Mouse (Mus musculus): ENCODE measurements around the gene Alcam.

Gene Alcam

DNA sequence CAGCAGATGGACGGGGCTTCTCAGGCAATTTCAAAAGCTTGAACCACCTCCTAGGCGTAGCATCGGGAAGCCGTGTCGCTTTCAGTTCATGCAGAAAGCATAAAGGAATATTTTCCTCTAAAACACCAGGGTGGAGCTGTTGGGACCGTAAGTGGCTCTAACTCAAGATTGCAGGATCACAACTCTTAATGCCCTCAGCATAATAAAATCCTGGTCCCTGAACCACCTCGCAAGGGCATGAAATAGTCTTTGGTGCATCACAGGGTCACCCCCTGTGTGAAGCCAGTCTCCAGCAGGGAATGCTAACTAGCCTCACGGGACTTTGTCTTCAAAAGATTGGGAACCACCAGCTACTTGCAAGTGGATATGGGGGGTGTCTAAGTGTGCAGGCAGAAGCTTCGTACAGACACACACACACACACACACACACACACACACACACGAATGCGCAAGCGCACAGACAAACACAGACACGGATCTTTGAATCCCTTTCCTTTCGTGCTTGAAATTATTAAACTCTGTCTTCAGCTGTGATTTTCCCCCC, at the start of gene Alcam:
Gene Alcam (minus strand): TSS at position 104 of the 544 bp plus-strand sequence.
- in situ Hi-C loops (cut with MboI; ENCODE audit: low sequenced_read_pairs): no loop called here

DNA sequence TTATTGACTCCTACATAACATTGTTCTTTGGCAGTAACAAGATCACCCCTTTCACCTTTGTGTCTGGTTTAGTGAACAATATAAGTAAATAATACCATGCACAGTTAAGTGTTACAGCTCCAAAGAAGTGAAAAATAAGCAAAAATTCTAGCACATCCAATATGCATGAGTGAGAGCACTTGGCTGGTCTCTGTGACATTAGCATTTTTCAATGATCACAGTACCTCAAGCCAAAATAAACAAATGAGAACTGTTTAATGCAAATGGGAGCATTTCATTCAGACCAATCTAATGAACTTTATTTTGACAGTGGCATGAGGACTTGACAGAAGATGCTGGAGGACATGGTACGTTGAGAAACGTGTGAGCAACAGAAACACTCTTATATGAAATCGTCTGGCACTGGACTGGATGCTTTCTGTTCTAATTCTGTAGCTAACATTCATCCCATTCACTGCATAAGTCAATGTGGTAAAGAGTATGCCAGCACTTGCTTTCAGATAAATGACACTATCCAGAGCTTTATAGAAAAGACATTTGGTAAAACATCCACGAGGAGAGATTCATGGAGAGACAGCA, 45.0 kb upstream of the Alcam start:
- in situ Hi-C loops (cut with MboI; ENCODE audit: low sequenced_read_pairs): no loop called here

- in situ Hi-C loops (cut with MboI; ENCODE audit: low sequenced_read_pairs): no loop called here
Measured at GRCm38 (mm10) chr16:52490542-52490941, 36.7 kb upstream of the Alcam start.

DNA sequence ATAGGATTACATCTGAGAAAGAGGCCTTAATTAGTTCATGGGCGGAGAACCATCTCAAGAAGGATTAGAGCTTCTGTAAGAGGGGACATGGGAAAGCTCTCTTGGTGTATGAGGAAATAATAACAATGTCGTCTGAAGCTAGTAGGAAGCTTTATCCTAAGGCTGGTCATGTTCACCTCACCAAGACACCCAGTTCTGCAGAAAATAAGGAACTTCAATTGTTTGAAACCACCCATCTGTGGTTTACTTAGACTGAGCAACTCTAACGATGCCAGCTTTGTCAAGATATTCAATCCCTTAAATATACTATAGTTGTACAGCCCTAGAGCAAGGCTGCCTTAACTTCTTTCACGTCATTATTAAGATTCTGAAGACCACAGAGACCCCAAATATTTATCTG, 20.4 kb upstream of the Alcam start:
- in situ Hi-C loops (cut with MboI; ENCODE audit: low sequenced_read_pairs): no loop called here

GRCm38 (mm10) chr16:52473089-52473488, 19.2 kb upstream of the Alcam start:
- in situ Hi-C loops (cut with MboI; ENCODE audit: low sequenced_read_pairs): no loop called here

GRCm38 (mm10) chr16:52472635-52473034, 18.8 kb upstream of the Alcam start:
- in situ Hi-C loops (cut with MboI; ENCODE audit: low sequenced_read_pairs): no loop called here

DNA sequence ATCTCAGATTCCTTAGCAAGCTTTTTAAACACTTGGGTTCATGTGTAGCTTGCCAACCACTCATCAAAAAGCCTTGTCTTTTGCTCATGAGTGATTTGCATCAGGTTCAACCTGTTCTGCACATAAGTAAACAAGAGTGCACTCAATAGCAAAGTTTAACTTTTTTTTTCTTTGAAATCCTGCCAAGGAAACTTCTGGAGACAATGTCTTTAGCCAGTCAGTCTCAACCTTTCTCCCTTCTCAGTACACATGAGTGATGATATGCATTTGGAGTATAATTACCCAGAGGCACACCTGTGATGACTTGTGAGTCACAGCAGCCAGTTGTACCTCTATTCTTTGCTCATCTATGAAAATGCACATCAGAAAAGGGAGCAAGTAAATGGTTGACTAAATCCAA, 18.2 kb upstream of the Alcam start:
- in situ Hi-C loops (cut with MboI; ENCODE audit: low sequenced_read_pairs): no loop called here

DNA sequence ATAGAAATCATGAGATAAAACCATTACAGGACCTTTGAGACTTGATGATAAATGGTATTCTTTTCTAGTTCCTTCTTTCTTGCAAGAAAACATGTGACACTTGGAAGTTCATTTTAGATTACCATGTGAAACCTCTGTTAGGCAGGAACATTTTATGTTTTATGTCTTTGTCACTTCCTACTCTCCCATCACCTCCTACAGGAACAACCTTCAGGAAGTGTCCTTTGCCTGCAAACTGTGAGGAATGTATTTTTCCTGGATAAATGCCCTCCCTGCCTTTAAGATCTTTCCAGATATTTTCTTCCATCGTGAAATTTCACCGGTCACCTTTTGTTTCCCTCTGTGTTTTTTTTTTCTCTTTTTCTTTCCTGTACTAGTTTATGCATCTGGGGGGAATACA, 17.0 kb upstream of the Alcam start:
- in situ Hi-C loops (cut with MboI; ENCODE audit: low sequenced_read_pairs): no loop called here

GRCm38 (mm10) chr16:52470226-52470625, 16.4 kb upstream of the Alcam start:
- in situ Hi-C loops (cut with MboI; ENCODE audit: low sequenced_read_pairs): no loop called here

DNA sequence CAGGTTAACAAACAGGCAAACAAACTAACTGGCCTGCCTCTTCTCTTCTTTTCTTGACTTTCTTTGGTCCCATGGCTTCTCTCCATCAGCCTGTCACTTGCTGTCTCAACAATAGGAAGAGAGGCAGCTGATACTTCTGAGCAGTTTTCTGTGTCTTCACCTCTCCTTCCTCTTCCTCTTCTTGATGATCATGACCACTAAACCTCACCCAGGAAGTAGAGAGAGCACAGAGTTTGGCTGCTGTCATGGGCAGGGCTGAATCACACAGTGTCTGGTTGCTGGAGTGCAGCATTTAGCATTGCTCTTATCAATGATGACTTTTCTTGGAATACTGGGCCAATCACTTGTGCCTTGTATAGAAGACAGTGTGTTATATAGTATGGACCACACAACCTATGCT, 14.6 kb upstream of the Alcam start:
- in situ Hi-C loops (cut with MboI; ENCODE audit: low sequenced_read_pairs): no loop called here

GRCm38 (mm10) chr16:52466770-52467169, 12.9 kb upstream of the Alcam start:
- in situ Hi-C loops (cut with MboI; ENCODE audit: low sequenced_read_pairs): no loop called here

GRCm38 (mm10) chr16:52464597-52464996, 10.7 kb upstream of the Alcam start:
- in situ Hi-C loops (cut with MboI; ENCODE audit: low sequenced_read_pairs): no loop called here

DNA sequence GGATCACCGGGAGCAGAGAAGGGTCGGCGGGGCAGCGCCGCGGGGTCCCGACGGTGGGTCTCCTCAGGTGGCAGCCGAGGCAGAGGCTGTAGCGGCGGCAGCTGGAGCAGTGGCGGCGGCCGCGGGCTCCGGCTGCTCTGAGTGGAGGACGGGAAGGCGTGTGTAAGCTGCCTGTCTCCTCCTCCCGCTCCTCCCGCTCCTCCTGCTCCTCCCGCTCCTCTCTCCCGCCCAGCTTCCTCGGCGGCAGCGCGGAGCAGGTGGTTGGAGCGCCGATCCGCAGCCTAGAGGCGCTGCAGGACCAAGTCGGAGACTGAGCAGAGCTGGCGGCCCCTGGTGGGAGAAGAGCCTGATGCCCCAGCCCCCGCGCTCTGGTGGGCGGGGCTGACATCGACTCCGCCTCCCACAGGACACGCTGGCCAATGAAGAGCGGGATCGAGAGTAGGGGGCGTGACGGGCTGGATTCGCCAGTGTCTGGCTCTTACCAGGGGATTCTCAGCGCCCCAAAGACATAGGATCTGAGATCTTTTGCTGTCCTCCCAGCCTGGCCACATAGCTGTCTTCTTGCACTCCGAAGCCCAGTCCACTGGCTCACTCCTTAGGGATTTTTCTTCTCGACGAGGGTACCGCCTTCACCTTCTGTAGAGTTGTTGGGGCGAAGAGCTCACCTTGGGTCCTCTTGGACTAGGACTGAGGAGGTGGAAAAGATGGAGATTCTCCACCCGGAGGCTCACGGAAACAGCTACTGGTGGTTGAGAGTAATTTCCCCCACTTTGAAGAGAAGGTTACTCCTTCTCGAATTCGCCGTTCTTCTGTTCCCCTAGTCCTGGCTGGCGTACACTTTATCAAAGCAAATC, 785 bp downstream of the Alcam start:
- in situ Hi-C loops (cut with MboI; ENCODE audit: low sequenced_read_pairs): no loop called here

DNA sequence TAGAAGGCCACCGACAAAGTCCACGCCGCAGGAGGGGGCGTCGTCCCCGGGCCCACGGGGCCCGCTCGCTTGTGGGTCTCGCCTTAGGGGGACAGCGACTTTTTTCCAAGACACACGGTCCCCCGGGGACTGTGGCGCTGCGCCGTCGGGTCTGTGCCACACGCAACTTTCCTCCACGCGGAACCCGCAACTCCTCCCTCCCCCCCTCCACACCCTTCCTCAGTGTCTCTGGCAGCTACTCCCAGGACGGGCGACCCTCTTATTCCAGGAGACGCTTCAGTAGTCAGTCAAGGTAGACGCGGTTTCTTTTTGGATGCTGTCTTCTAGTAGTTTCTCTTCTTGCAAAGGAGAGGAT, 1.4 kb downstream of the Alcam start:
- in situ Hi-C loops (cut with MboI; ENCODE audit: low sequenced_read_pairs): no loop called here

DNA sequence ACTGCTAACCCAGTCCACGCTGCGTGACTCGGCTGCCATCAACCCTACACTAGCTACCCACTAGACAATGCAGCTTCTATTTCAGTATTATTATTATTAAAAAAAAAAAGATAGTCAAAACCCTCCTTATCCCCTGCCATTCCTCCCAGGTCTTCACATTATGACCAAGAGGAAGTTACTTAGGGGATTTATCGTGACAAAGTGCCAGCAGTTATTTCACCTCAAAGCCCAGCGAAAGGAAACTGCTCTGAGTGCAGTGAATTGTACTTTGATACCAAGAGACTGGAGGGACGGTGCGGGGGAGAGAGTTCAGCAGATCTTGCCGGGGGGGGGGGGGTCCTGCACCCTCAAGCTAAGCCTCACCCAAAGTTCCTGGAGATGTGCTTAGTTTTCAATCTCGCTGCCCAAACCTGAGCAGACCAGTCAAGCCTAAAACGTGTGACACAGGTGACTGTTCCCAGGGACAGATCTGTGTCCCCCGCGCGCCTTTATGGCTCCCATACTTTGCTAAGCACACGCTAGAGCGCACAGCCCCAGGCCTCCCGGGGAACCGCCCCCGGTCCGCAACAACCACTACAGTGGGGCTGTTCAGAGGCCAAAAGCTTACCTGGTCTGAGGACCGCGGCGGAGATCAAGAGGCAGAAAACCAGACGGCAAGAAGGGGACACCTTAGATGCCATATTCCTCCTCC, 1.9 kb downstream of the Alcam start:
- in situ Hi-C loops (cut with MboI; ENCODE audit: low sequenced_read_pairs): no loop called here

DNA sequence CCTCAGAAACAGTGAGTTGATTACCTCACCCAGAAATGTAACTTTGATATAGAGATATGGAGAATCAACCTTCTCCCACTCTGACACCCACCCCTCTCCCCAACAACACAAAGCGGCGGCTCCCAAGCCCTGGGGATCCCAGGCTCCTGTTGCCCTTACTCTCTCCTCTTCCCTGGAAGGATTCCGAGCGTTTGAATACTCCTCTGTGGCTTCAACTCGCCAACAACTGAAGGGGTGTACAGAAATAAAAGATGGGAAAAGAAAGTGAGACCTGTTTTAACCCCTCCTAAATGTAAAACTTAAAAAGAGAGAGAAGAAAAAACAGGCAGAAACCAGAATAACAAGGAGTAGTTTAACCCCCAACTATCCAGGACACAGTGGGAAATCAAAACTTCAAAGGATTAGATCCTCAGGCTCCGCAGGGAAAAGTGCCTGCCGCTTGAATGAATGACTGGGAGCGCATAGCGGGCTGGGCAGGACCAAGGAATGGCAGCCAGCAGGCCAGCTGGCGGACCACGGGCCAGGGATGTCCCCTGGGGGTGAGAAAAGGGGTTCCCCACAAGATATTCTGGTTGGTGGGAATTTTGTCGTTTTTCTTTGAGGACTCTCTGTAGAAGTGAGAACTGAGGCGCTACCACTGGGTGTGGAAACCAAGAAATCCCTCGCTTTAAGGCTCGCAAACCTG, 2.6 kb downstream of the Alcam start:
- in situ Hi-C loops (cut with MboI; ENCODE audit: low sequenced_read_pairs): no loop called here

- in situ Hi-C loops (cut with MboI; ENCODE audit: low sequenced_read_pairs): no loop called here
Measured at GRCm38 (mm10) chr16:52450245-52451100, 3.4 kb downstream of the Alcam start.

- in situ Hi-C loops (cut with MboI; ENCODE audit: low sequenced_read_pairs): loop anchor here (5.0 kb wide), 1 partner anchor 138 kb away; no protein-coding TSS in a partner anchor
Measured at GRCm38 (mm10) chr16:52449889-52450244, 4.0 kb downstream of the Alcam start.

GRCm38 (mm10) chr16:52445984-52446383, 7.9 kb downstream of the Alcam start:
- in situ Hi-C loops (cut with MboI; ENCODE audit: low sequenced_read_pairs): loop anchor here (5.0 kb wide), 1 partner anchor 134 kb away; no protein-coding TSS in a partner anchor
